Mouse (Mus musculus) myocyte (in vitro differentiated cells): ENCODE results near the gene Fam219a.
A peak's percentile ranks its signal among the peaks of the same experiment; 100 is the strongest.

Experiments
- MAX ChIP-seq: IDR thresholded peaks from one replicate; pipeline ENCODE4 v1.6.1; 2011; ENCODE audit warnings: low read depth, mild to moderate bottlenecking, control low read depth
- MYOD1 ChIP-seq, 3 experiments: IDR thresholded peaks; one replicate each; pipeline ENCODE4 v1.6.1; 2011; ENCODE audit warnings: control low read depth in 2 of 3, low read depth in 2 of 3, mild to moderate bottlenecking in 2 of 3, moderate library complexity in 1 of 3; ENCODE audit not compliant: insufficient read length in 2 of 3, control insufficient read depth in 1 of 3
- MYOG ChIP-seq, 3 experiments: IDR thresholded peaks; one replicate each; pipeline ENCODE4 v1.6.1; 2011; ENCODE audit warnings: control low read depth in 2 of 3, low read depth in 2 of 3, mild to moderate bottlenecking in 2 of 3; ENCODE audit not compliant: insufficient read length in 2 of 3, control insufficient read depth in 1 of 3, insufficient read depth in 1 of 3
- POLR2A ChIP-seq: IDR thresholded peaks from one replicate; pipeline ENCODE4 v1.6.1; 2011; ENCODE audit warnings: low read depth, mild to moderate bottlenecking, control low read depth, moderate library complexity; ENCODE audit not compliant: insufficient read length
- POLR2AphosphoS2 ChIP-seq: IDR thresholded peaks from one replicate; pipeline ENCODE4 v1.6.1; 2011; ENCODE audit warnings: low read depth, control low read depth; ENCODE audit not compliant: insufficient read length
- TCF12 ChIP-seq: IDR thresholded peaks from one replicate; pipeline ENCODE4 v1.6.1; 2011; ENCODE audit warnings: mild to moderate bottlenecking, control low read depth; ENCODE audit not compliant: poor library complexity, insufficient read depth, severe bottlenecking
- USF1 ChIP-seq: IDR thresholded peaks from one replicate; pipeline ENCODE4 v1.6.1; 2011; ENCODE audit warnings: low read depth, mild to moderate bottlenecking, control low read depth, moderate library complexity

- TF ChIP-seq MYOG (IDR thresholded peaks at IDR 0.05; ENCODE audit: control insufficient read depth in 1 of 3, insufficient read depth in 1 of 3, insufficient read length in 2 of 3, low read depth in 2 of 3), result peak in 1 of 3 experiments; percentile 18
- TF ChIP-seq TCF12, result peak; percentile 40
- no peak for TF ChIP-seq MAX
- no peak for TF ChIP-seq POLR2A
- peak in 1 of 3 experiments; percentile 41 for TF ChIP-seq MYOD1 (IDR thresholded peaks at IDR 0.05; ENCODE audit: control insufficient read depth in 1 of 3, insufficient read length in 2 of 3, low read depth in 2 of 3)
- no peak for TF ChIP-seq POLR2AphosphoS2
- no peak for TF ChIP-seq USF1
Measured at GRCm38 (mm10) chr4:41494378-41494777, 75.0 kb downstream of the Fam219a start.
